Mouse (Mus musculus) frontal cortex, postnatal 10 days (tissue): ENCODE measurements at regions not wholly inside any gene's neighbourhood (a gene's known extent, or its start where the extent isn't known, plus 50 kb on each side); places are given as distances from the start of the nearest gene placed in this dataset.

ENCODE experiments used
- DNase-seq, 2 experiments: peaks; one replicate each; pipeline ENCODE4 v3.0.0; 2022; ENCODE audit warnings: low spot score in 2 of 2, mixed read lengths in 1 of 2

- DNase-seq: no peak
Measured at GRCm38 (mm10) chr19:28111263-28112180, 100.6 kb upstream of the Rfx3 start.

- no peak for DNase-seq
Measured at GRCm38 (mm10) chr19:28095620-28096019, 84.7 kb upstream of the Rfx3 start.

DNA sequence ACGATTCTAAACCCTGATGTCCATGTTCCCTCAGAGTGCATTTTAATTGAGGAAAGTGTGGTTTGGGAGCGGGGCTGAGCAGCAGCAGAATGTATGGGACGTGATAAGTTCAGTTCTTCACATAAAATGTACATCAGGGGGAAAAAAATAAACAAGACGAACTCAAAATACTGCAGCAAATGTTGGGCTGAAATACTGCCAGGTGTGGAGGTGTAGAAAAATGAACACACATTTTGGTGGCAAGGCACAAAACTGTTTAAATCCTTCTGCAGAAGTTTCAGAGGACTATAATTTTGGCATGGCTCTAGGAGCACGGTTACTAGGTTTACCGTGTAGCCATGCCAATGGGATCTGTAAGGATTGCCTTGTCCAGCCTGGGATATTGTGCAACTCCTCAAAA lies 81.3 kb upstream of the Rfx3 start:
- DNase-seq: no peak

- DNase-seq: peak in 1 of 2 experiments; percentile 22
Measured at GRCm38 (mm10) chr19:28087607-28088546, 76.9 kb upstream of the Rfx3 start.

GRCm38 (mm10) chr19:28070386-28070785 lies 59.4 kb upstream of the Rfx3 start:
- no peak for DNase-seq
